Mouse (Mus musculus): ENCODE data around the gene Mtmr3.

GRCm38 (mm10) chr11:4553274-4554063 is 41.2 kb downstream of the Mtmr3 start:
- TF ChIP-seq EP300 (IDR thresholded peaks at IDR 0.05; ENCODE audit: low read depth in 1 of 2, low read length in 2 of 2) (peak; percentile 85 to 91), MEF2A (IDR thresholded peaks at IDR 0.05; ENCODE audit: extremely low read depth, insufficient replicate concordance, low read depth, low read length, poor library complexity, severe bottlenecking) (peak; percentile 65; the same call in 1 of the 2 replicates), CTCF (IDR thresholded peaks at IDR 0.05 in 2 of 3, conservative IDR thresholded peaks at IDR 0.05 in 1 of 3; ENCODE audit: control insufficient read depth in 1 of 3, insufficient read depth in 1 of 3, low read depth in 2 of 3, low read length in 3 of 3, poor library complexity in 1 of 3, severe bottlenecking in 1 of 3) (no peak), ELF1 (IDR thresholded peaks at IDR 0.05; ENCODE audit: low read depth, low read length) (no peak), NELFE (IDR thresholded peaks at IDR 0.05; ENCODE audit: low read depth, low read length) (no peak), TAL1 (IDR thresholded peaks at IDR 0.05; ENCODE audit: low read length) (peak; percentile 82), POLR2A (IDR thresholded peaks at IDR 0.05; ENCODE audit: control insufficient read depth in 1 of 2, insufficient read depth in 1 of 2, low read depth in 1 of 2, low read length in 2 of 2, poor library complexity in 1 of 2) (no peak), GATA1 (IDR thresholded peaks at IDR 0.05; ENCODE audit: low read depth, low read length) (peak; percentile 89), TBP (IDR thresholded peaks at IDR 0.05; ENCODE audit: low read depth, low read length) (no peak), MAZ (IDR thresholded peaks at IDR 0.05; ENCODE audit: low read depth, low read length) (no peak), MYC (IDR thresholded peaks at IDR 0.05; ENCODE audit: low read depth, low read length) (0 out of 2 replicates have a peak, but pooled peaks have one; percentile 25), ZNF384 (IDR thresholded peaks at IDR 0.05; ENCODE audit: low read depth, low read length) (no peak), HCFC1 (IDR thresholded peaks at IDR 0.05; ENCODE audit: low read depth, low read length) (no peak), E2F4 (IDR thresholded peaks at IDR 0.05; ENCODE audit: borderline replicate concordance, low read depth, low read length) (no peak)

All from MEL (cell line).